Mouse (Mus musculus) heart, adult 8-10 months (tissue): Measurements from ENCODE around the gene Lrrc23. TPM values are rescaled to one million over a fixed set of nuclear protein-coding genes. Genes with fewer than 3 reads are reported as not detected.
"Not testable (repeated sequence)": the region's sequence is repeated elsewhere in the genome, so short reads cannot be mapped to it uniquely, and the experiment has no call there.

ENCODE experiments used
- DNase-seq: peaks from one replicate; pipeline ENCODE4 v3.0.0; 2022; ENCODE audit warnings: low spot score
- total RNA-seq, 4 experiments: library from RNA; stranded (reverse); gene quantifications; 2 replicates each; pipeline ENCODE4 v1.2.4; 2022

The Lrrc23 gene
- total RNA-seq, 4 experiments from 2014 or later = 0.37 to 1.2 (median 0.41) TPM; not detected in 1

GRCm38 (mm10) chr6:124807986-124808357 lies 28.4 kb upstream of the Lrrc23 start:
- no peak for DNase-seq

GRCm38 (mm10) chr6:124807366-124807765 lies 27.8 kb upstream of the Lrrc23 start:
- DNase-seq = no peak

GRCm38 (mm10) chr6:124806446-124807140 lies 27.1 kb upstream of the Lrrc23 start:
- no peak for DNase-seq

- DNase-seq = peak; percentile 92
These were observed 26.1 kb upstream of the Lrrc23 start for GRCm38 (mm10) chr6:124805341-124806321.

GRCm38 (mm10) chr6:124804341-124804740 lies 24.8 kb upstream of the Lrrc23 start:
- no peak for DNase-seq

- DNase-seq = not testable (repeated sequence)
These were observed 24.2 kb upstream of the Lrrc23 start for GRCm38 (mm10) chr6:124803691-124804090.

- DNase-seq = no peak
These were observed 23.5 kb upstream of the Lrrc23 start for GRCm38 (mm10) chr6:124803061-124803460.

GRCm38 (mm10) chr6:124802400-124802799 lies 22.9 kb upstream of the Lrrc23 start:
- not testable (repeated sequence) for DNase-seq

GRCm38 (mm10) chr6:124796200-124796599 lies 16.7 kb upstream of the Lrrc23 start:
- no peak for DNase-seq

- no peak for DNase-seq
These were observed 16.3 kb upstream of the Lrrc23 start for GRCm38 (mm10) chr6:124795781-124796180.

- DNase-seq = no peak
These were observed 12.4 kb upstream of the Lrrc23 start for GRCm38 (mm10) chr6:124791911-124792310.

- DNase-seq = no peak
These were observed 10.6 kb upstream of the Lrrc23 start for GRCm38 (mm10) chr6:124790121-124790520.

GRCm38 (mm10) chr6:124789519-124789918 lies 10.0 kb upstream of the Lrrc23 start:
- no peak for DNase-seq

GRCm38 (mm10) chr6:124787722-124788121 lies 8.2 kb upstream of the Lrrc23 start:
- no peak for DNase-seq

GRCm38 (mm10) chr6:124786756-124787420 lies 7.4 kb upstream of the Lrrc23 start:
- no peak for DNase-seq

GRCm38 (mm10) chr6:124782436-124782835 lies 2.9 kb upstream of the Lrrc23 start:
- no peak for DNase-seq

- DNase-seq = no peak
These were observed 1.4 kb upstream of the Lrrc23 start for GRCm38 (mm10) chr6:124780917-124781316.

GRCm38 (mm10) chr6:124779984-124780416 lies 473 bp upstream of the Lrrc23 start:
- DNase-seq = no peak

- DNase-seq = no peak
These were observed 9.0 kb downstream of the Lrrc23 start for GRCm38 (mm10) chr6:124770511-124770910.

- no peak for DNase-seq
These were observed 9.5 kb downstream of the Lrrc23 start for GRCm38 (mm10) chr6:124770013-124770412.

GRCm38 (mm10) chr6:124769101-124769765 lies 10.3 kb downstream of the Lrrc23 start, which contains the start of gene Eno2:
Gene Eno2, minus strand, starts transcription at chr6:124769673.
- DNase-seq = no peak
